Mouse (Mus musculus): ENCODE data around the gene Nek8. TPM values are rescaled to one million over a fixed set of nuclear protein-coding genes. Genes with fewer than 3 reads are reported as not detected.
"Not testable (repeated sequence)": the region's sequence is repeated elsewhere in the genome, so short reads cannot be mapped to it uniquely, and the experiment has no call there.

Gene Nek8
- polyA plus RNA-seq, 1 experiment from 2014 or later = 20.3 TPM

DNA sequence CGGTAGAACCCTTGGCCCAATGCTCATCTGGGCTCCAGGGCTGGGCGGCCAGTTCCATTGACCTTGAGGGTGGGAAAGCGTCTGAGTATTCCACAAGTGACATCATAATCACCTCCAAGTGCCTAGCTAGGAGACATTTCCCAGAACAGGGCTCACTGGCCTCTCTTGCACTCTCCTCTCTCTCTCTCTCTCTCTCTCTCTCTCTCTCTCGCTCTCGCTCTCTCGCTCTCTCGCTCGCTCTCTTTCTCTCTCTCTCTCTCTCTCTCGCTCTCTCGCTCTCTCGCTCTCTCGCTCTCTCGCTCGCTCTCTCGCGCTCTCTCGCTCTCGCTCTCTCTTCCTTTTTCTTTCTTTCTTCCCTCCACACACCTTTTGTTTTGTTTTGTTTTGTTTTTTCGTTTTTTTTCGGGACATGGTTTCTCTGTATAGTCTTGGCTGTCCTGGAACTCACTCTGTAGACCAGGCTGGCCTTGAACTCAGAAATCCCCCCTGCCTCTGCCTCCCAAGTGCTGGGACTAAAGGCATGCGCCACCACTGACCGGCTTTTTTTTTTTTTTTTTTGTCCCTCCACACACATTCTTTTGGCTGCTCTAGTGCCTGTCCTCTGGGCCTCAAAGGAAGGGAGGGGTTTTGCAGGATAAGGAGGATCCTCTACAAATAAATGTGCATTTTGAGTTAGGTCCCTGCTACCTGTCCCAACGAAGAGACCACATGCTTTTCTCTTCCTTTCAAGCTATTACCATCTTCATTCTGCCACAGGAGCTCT is 18.8 kb upstream of the Nek8 start:
- H3K4me3 ChIP-seq = peak overlapping the region; percentile 57
- peaks cover 18% of the 10 kb centered on the region for H3K36me3 ChIP-seq
- ATAC-seq (ENCODE audit: borderline replicate concordance, extremely low read depth, low FRiP score, low TSS enrichment) = no peak
- peaks cover 20% of the 10 kb centered on the region for H3K4me1 ChIP-seq
- 48% methylated on average over 23 of the region's 23 CpGs for WGBS
- peak overlapping the region; percentile 27 for H3K9ac ChIP-seq
- peak overlapping the region; percentile 67 for H3K4me2 ChIP-seq
- peak overlapping the region; percentile 71 for H3K27ac ChIP-seq
- no peaks in the 10 kb centered on the region for H3K9me3 ChIP-seq
- H3K27me3 ChIP-seq = no peaks in the 10 kb centered on the region

- no peaks in the 10 kb centered on the region for H3K27me3 ChIP-seq
- peak overlapping the region; percentile 71 for H3K27ac ChIP-seq
- H3K9ac ChIP-seq = peak overlapping the region; percentile 27
- 3% methylated on average over 30 of the region's 30 CpGs for WGBS
- H3K9me3 ChIP-seq = no peaks in the 10 kb centered on the region
- peaks cover 26% of the 10 kb centered on the region for H3K4me1 ChIP-seq
- H3K4me3 ChIP-seq = peak overlapping the region; percentile 57
- peaks cover 18% of the 10 kb centered on the region for H3K36me3 ChIP-seq
- peak overlapping the region; percentile 67 for H3K4me2 ChIP-seq
- peak; percentile 77 for ATAC-seq (ENCODE audit: borderline replicate concordance, extremely low read depth, low FRiP score, low TSS enrichment)
Measured at GRCm38 (mm10) chr11:78194411-78195100, 18.1 kb upstream of the Nek8 start.

DNA sequence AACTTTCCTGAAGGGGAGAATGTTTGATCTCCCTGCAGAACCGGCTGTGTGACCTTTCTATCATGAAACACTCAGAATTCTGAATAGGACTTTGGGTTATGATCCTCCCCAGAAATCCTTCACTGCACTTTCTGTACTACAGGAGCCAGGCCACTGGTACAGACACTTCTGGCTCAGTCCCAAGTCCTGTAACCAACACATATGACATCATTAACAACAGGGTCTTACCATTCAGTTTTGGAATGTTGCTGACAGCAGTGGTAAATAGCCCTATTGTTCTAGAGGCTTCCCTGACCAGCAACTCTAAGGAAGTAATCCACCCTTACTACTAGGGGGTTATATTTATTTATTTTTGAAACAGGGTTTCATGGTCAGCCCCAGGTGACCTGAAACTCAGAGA is 16.6 kb upstream of the Nek8 start, which contains the start of gene Proca1:
Gene Proca1, plus strand, starts transcription at position 280 of the 400 bp plus-strand sequence.
- Histone ChIP-seq H3K4me2 (peak within 1 kb of the TSS; percentile 67), H3K27me3 (no peaks in the 10 kb centered on the region), H3K4me3 (peak within 1 kb of the TSS; percentile 57), H3K4me1 (peaks cover 28% of the 10 kb centered on the region), H3K27ac (peak within 1 kb of the TSS; percentile 71), H3K36me3 (peaks cover 18% of the 10 kb centered on the region), H3K9ac (0 out of 2 replicates have a peak within 1 kb of the TSS, but pooled peaks have one; percentile 27), H3K9me3 (no peaks in the 10 kb centered on the region)
- ATAC-seq (ENCODE audit: borderline replicate concordance, extremely low read depth, low FRiP score, low TSS enrichment) = no peak
- whole genome bisulfite sequencing = 48% methylated on average over 1 of the region's 1 CpGs

DNA sequence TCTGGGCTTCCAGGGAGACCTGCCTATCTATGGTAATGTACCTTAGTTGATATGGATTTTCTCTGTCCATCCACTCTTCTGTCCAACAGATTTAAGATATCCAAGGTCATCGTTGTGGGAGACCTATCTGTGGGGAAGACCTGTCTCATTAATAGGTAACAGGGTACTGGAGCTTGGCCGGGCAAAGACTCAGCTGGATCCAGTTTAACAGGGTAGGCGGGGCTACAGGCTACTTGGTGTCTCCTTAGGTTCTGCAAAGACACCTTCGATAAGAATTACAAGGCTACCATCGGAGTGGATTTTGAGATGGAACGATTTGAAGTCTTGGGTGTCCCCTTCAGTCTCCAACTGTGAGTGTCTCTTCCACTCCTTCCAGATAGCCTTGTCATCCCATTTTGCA is 13.6 kb upstream of the Nek8 start:
- peak overlapping the region; percentile 68 for H3K4me3 ChIP-seq
- peaks cover 25% of the 10 kb centered on the region for H3K4me1 ChIP-seq
- peak overlapping the region; percentile 100 for H3K27ac ChIP-seq
- H3K27me3 ChIP-seq = no peaks in the 10 kb centered on the region
- H3K9ac ChIP-seq = peak overlapping the region; percentile 94; the same call in 1 of the 2 replicates
- no peaks in the 10 kb centered on the region for H3K9me3 ChIP-seq
- ATAC-seq (ENCODE audit: borderline replicate concordance, extremely low read depth, low FRiP score, low TSS enrichment) = no peak
- peaks cover 18% of the 10 kb centered on the region for H3K36me3 ChIP-seq
- peak overlapping the region; percentile 67 for H3K4me2 ChIP-seq
- 47% methylated on average over 6 of the region's 6 CpGs for WGBS

- Histone ChIP-seq H3K4me1 (peaks cover 22% of the 10 kb centered on the region), H3K9me3 (no peaks in the 10 kb centered on the region), H3K36me3 (peaks cover 18% of the 10 kb centered on the region), H3K27ac (peak overlapping the region; percentile 100), H3K4me2 (peak overlapping the region; percentile 67), H3K9ac (peak overlapping the region; percentile 94), H3K4me3 (peak overlapping the region; percentile 68), H3K27me3 (no peaks in the 10 kb centered on the region)
- peak; percentile 90 for ATAC-seq (ENCODE audit: borderline replicate concordance, extremely low read depth, low FRiP score, low TSS enrichment)
- WGBS = under 1% methylated on average over 41 of the region's 42 CpGs
Measured at GRCm38 (mm10) chr11:78189234-78190040, 13.0 kb upstream of the Nek8 start.

DNA sequence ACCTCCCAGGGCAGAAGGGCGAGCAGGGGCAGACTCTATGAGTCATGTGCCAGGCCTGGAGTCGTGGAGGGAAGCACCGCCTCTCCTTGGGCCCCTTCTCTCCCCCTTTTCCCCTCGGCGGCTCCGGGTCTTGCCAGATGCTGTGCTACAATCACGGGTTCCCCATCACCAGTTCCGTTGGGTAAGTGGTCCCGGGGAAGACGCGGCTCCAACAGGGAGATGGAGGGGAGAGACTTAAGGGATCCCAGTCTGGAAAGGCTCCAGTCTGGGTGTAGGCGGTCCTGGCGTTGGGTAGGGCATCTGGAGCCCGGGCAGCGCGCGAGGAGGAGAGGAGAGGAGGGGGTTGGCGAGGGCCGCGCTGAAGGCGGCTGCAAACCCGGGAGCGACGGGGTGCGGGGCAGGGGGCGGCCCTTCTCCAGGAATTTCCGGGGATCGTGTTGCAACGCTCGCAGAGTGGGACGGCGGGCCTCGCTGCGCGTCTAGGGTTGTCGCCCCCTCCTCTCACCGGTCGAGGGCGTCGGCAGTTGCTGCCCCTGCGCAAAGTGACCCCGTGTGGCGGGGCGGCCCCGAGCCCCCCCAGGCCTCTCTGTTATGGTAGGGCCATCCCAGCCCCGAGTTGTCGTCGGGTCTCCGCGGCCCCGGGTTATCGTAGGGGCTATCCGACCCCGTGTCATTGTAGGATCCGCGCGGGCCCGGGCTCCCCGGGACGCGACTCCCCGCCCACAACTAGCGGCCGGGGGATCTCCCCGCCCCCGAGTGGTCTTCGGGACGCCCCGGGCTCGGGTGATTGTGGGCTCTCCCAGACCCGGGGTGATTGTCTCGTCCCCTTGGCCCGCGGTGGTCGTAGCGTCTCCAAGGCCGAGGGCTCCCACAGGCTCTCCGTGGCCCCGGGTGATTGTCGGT is 12.1 kb upstream of the Nek8 start, which contains the start of gene Rab34:
Gene Rab34, plus strand, starts transcription at position 100 of the 903 bp plus-strand sequence.
- Histone ChIP-seq H3K27ac (peak within 1 kb of the TSS; percentile 100), H3K27me3 (no peaks in the 10 kb centered on the region), H3K9me3 (no peaks in the 10 kb centered on the region), H3K4me2 (peak within 1 kb of the TSS; percentile 67), H3K36me3 (peaks cover 18% of the 10 kb centered on the region), H3K4me1 (peaks cover 29% of the 10 kb centered on the region), H3K4me3 (peak within 1 kb of the TSS; percentile 68), H3K9ac (peak within 1 kb of the TSS; percentile 94)
- 1% methylated on average over 68 of the region's 80 CpGs for WGBS
- peak; percentile 84 for ATAC-seq (ENCODE audit: borderline replicate concordance, extremely low read depth, low FRiP score, low TSS enrichment)

GRCm38 (mm10) chr11:78184702-78185101 is 8.2 kb upstream of the Nek8 start:
- not testable (repeated sequence) for H3K4me2 ChIP-seq; ATAC-seq (ENCODE audit: borderline replicate concordance, extremely low read depth, low FRiP score, low TSS enrichment); H3K9ac ChIP-seq; H3K9me3 ChIP-seq; H3K27ac ChIP-seq; H3K4me3 ChIP-seq; H3K27me3 ChIP-seq
- peaks cover 48% of the 10 kb centered on the region for H3K4me1 ChIP-seq
- WGBS = 91% methylated on average over 6 of the region's 6 CpGs
- H3K36me3 ChIP-seq = peaks cover 26% of the 10 kb centered on the region

DNA sequence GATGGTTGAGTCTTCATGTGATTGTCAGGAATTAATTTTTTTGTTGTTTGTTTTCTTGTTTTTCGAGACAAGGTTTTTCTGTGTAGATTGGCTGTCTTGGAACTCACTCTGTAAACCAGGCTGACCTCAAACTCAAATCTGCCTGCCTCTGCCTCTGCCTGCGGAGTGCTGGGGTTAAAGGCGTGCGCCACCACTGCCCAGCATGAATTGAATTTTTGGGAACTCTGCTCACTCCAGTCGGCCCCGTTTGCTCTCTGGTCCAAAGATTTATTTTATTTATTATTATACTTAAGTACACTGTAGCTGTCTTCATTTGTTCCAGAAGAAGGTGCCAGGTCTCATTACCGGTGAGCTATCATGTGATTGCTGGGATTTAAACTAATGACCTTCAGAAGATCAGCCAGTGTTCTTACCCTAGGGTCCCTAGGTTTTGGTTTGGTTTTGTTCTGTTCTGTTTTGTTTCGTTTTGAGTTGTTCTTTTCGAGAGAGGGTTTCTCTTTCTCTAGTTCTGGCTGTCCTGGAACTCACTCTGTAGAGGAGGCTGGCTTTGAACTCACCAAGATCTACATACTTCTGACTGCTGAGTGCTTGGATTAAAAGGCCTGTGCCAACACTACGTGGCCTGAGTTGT is 7.5 kb upstream of the Nek8 start:
- peaks cover 30% of the 10 kb centered on the region for H3K36me3 ChIP-seq
- H3K4me2 ChIP-seq = peak overlapping the region; percentile 52
- H3K9ac ChIP-seq = peak overlapping the region; percentile 98; the same call in 1 of the 2 replicates
- no peak overlapping the region; the same call in 1 of the 2 replicates for H3K27ac ChIP-seq
- peak overlapping the region; percentile 85 for H3K4me3 ChIP-seq
- H3K4me1 ChIP-seq = peaks cover 52% of the 10 kb centered on the region
- H3K9me3 ChIP-seq = no peaks in the 10 kb centered on the region
- no peak for ATAC-seq (ENCODE audit: borderline replicate concordance, extremely low read depth, low FRiP score, low TSS enrichment)
- H3K27me3 ChIP-seq = no peaks in the 10 kb centered on the region
- 37% methylated on average over 10 of the region's 10 CpGs for WGBS

- H3K4me3 ChIP-seq = peak within 1 kb of the TSS; percentile 85
- under 1% methylated on average over 38 of the region's 38 CpGs for WGBS
- peak within 1 kb of the TSS; percentile 67 for H3K4me2 ChIP-seq
- H3K4me1 ChIP-seq = peaks cover 56% of the 10 kb centered on the region
- H3K27me3 ChIP-seq = no peaks in the 10 kb centered on the region
- peak; percentile 80 for ATAC-seq (ENCODE audit: borderline replicate concordance, extremely low read depth, low FRiP score, low TSS enrichment)
- peak within 1 kb of the TSS; percentile 93 for H3K27ac ChIP-seq
- no peaks in the 10 kb centered on the region for H3K9me3 ChIP-seq
- H3K36me3 ChIP-seq = peaks cover 30% of the 10 kb centered on the region
- H3K9ac ChIP-seq = peak within 1 kb of the TSS; percentile 98
Measured at GRCm38 (mm10) chr11:78182961-78183844, 6.7 kb upstream of the Nek8 start, which contains the start of gene Rpl23a. TSS of gene Rpl23a (minus strand) at chr11:78183584.

Measured in lung, embryonic 15.5 days (tissue).